In the genomic region with DNA sequence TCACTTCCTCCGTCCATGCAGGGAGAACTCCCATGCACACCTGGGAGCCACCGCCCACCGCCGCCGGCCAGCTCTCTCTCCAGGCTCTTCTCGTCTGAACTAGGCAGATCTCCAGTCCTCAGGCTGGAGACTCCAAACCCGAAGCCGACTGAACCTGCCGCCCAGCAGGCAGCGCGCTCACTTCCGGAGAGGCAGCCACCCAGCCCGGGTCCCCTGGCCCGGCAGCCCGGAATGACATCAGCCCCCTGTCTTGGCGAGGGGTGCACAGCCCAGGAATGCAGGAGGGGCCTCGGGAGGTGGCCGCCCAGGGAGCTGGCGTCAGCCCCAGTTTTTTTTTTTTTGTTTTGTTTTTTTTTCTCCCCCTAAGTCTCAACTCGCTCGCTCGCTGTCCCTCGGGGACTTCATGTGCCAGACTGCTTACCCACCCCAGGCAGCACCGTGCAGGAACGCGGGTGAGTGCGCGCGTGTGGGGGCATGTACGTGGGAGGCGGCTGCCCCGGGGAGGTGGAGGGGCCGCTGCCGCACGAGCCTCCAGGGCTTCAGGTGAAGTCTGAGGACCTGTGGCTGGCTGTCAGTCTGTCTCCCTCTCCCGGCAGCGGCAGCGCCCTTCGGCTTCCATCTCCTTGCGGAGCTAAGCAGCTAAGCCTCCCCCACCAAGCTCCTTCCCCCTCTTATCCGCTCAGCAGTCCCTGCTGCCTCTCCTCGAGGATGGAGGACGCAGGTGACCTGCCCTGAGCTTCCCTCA, we compare ENCODE assay signal across 8 mouse cellular contexts. TPM values are rescaled to one million over a fixed set of nuclear protein-coding genes. Genes with fewer than 3 reads are reported as not detected.
DNase-seq lines count a peak whose midpoint lies in the region; ATAC-seq and TF ChIP-seq lines count a peak whose summit lies in the region.

No protein-coding gene starts in this region.

- no peak for TF ChIP-seq CTCF in Patski (IDR thresholded peaks at IDR 0.05)

- H3K27me3 ChIP-seq in Patski: no peaks in the 10 kb centered on the region
- H3K27me3 ChIP-seq in forebrain, embryonic 12.5 days: peaks cover 38% of the 10 kb centered on the region

- DNase-seq in 416B (ENCODE audit: low read depth): peak; percentile 68
- no peak for DNase-seq in Patski (ENCODE audit: low read depth, low spot score)
- DNase-seq in heart, postnatal 25 days (ENCODE audit: low spot score): peak; percentile 78
- DNase-seq in kidney, postnatal 4 days: peak; percentile 71 to 81
- peak; percentile 59 for DNase-seq in right cerebral cortex, postnatal 14 days
- DNase-seq in cerebellum, adult 9-10 months: no peak

- intact Hi-C loops in heart, postnatal 25 days (cut with DNase I): loop anchor here (2.0 kb wide), 2 partner anchors 14 to 30 kb away; no protein-coding TSS in a partner anchor

- H3K4me1 ChIP-seq in forebrain, embryonic 12.5 days: peaks cover 50% of the 10 kb centered on the region

- H3K4me2 ChIP-seq in forebrain, embryonic 12.5 days: peak overlapping the region; percentile 89

- peak; percentile 68 for ATAC-seq in Patski
- ATAC-seq in forebrain, embryonic 12.5 days (ENCODE audit: low FRiP score): peak; percentile 31
- ATAC-seq in megakaryocyte, adult 5-6 weeks (ENCODE audit: poor library complexity, severe bottlenecking): peak; percentile 51

- WGBS in forebrain, embryonic 12.5 days: under 1% methylated on average over 43 of the region's 43 CpGs

- no peak overlapping the region; the same call in 1 of the 2 replicates for H3K27ac ChIP-seq in forebrain, embryonic 12.5 days

- peak overlapping the region; percentile 49 for H3K9ac ChIP-seq in forebrain, embryonic 12.5 days

- no peaks in the 10 kb centered on the region for H3K9me3 ChIP-seq in forebrain, embryonic 12.5 days

- CTCF ChIA-PET in Patski (lab: Charles Lee): interaction anchor here (0.9 to 3.3 kb wide), 4 partner anchors 10 to 39 kb away, joined by 4 to 17 read pairs (median 10); no protein-coding TSS in a partner anchor

- no peaks in the 10 kb centered on the region for H3K36me3 ChIP-seq in forebrain, embryonic 12.5 days (replicated peaks)

- peak overlapping the region; percentile 44 for H3K4me3 ChIP-seq in forebrain, embryonic 12.5 days (replicated peaks)

- in situ Hi-C loops in Patski (cut with MboI; ENCODE audit: low pct_unique_long_range_greater_than_20kb): no loop called here

- POLR2A ChIA-PET in Patski (lab: Charles Lee): interaction anchor here (1.2 kb wide), 1 partner anchor 10 kb away, joined by 3 read pairs; no protein-coding TSS in a partner anchor

RNA-seq across cellular contexts. Expression of a gene that starts 57.1 kb away (rescaled TPM):
- 1.1 TPM for polyA plus RNA-seq in Patski (2021)
- 0.95 and 1.1 TPM in 2 replicates for polyA plus RNA-seq in forebrain, embryonic 12.5 days (2016; fragmentation: Nextera tagmentation; extraction: Ambion mirVana)
- 1 to 10 TPM; 1.3 to 2.0 TPM for total RNA-seq in heart, postnatal 25 days (2021)
- not detected in 2 replicates for total RNA-seq in megakaryocyte, adult 5-6 weeks (2015)
- not detected in 2 replicates for total RNA-seq in megakaryocyte, adult 5-6 weeks (2017)

Comparison
In these comparisons a context has a peak if more than half of its experiments do, and no peak if none do; other contexts are left out.
1. DNase-seq: peak in 416B (single experiment), heart, postnatal 25 days (single experiment), kidney, postnatal 4 days (2 of 2) and right cerebral cortex, postnatal 14 days (single experiment); none in Patski (single experiment) and cerebellum, adult 9-10 months (single experiment).
2. Peak in every context shown above with its lines, with median percentiles within 50 percentile points of each other: ATAC-seq.